Mouse (Mus musculus) neural tube, embryonic 11.5 days (tissue): Measurements from ENCODE around the gene Btnl6. TPM values are rescaled to one million over a fixed set of nuclear protein-coding genes. Genes with fewer than 3 reads are reported as not detected.
"Not testable (repeated sequence)": the region's sequence is repeated elsewhere in the genome, so short reads cannot be mapped to it uniquely, and the experiment has no call there.

Experiments
- ATAC-seq: fragments of 200-750 bp; cut with Nextera tagmentation; 2 replicates; pipeline ENCODE4 v1.8.0; 2017; ENCODE audit warnings: moderate number of reproducible peaks, mild to moderate bottlenecking, moderate TSS enrichment, moderate library complexity; ENCODE audit not compliant: insufficient read depth, low FRiP score, low TSS enrichment
- DNase-seq: peaks from one replicate; pipeline ENCODE4 v3.0.0-alpha.2; 2015; ENCODE audit warnings: low spot score
- H3K27ac ChIP-seq: fragments of 300-500 bp; sonication (generic); 2 replicates; pipeline ENCODE4 v1.5.1; 2014; ENCODE audit warnings: low read depth, mild to moderate bottlenecking, low read length
- H3K27me3 ChIP-seq: fragments of 300-500 bp; sonication (generic); 2 replicates; pipeline ENCODE4 v1.6.1; 2014; ENCODE audit warnings: mild to moderate bottlenecking, low read length, mixed read lengths; ENCODE audit not compliant: control insufficient read depth, insufficient read depth
- H3K36me3 ChIP-seq: fragments of 300-500 bp; sonication (generic); 2 replicates; pipeline ENCODE4 v1.6.1; 2014; ENCODE audit warnings: mild to moderate bottlenecking, low read length, moderate library complexity, mixed read lengths; ENCODE audit not compliant: control insufficient read depth, insufficient read depth
- H3K4me1 ChIP-seq: fragments of 300-500 bp; sonication (generic); 2 replicates; pipeline ENCODE4 v1.6.1; 2014; ENCODE audit warnings: low read length, mixed read lengths; ENCODE audit not compliant: control insufficient read depth, insufficient read depth
- H3K4me2 ChIP-seq: fragments of 300-500 bp; sonication (generic); 2 replicates; pipeline ENCODE4 v1.6.1; 2014; ENCODE audit warnings: low read depth, mild to moderate bottlenecking, moderate library complexity
- H3K4me3 ChIP-seq: fragments of 300-500 bp; sonication (generic); 2 replicates; pipeline ENCODE4 v1.5.1; 2014; ENCODE audit warnings: low read depth, low read length
- H3K9ac ChIP-seq: fragments of 300-500 bp; sonication (generic); 2 replicates; pipeline ENCODE4 v1.6.1; 2014; ENCODE audit warnings: mild to moderate bottlenecking, low read length
- H3K9me3 ChIP-seq: fragments of 300-500 bp; sonication (generic); 2 replicates; pipeline ENCODE4 v1.6.1; 2016; ENCODE audit warnings: low read length; ENCODE audit not compliant: control insufficient read depth
- WGBS: fragments of 180-500 bp; shearing (Covaris S2); extraction: QIAGEN DNeasy Blood & Tissue Kit; methylation state at CpG from one replicate; pipeline ENCODE4 v1.1.7; 2014; 5-methylcytosine and 5-hydroxymethylcytosine counted together
- polyA plus RNA-seq: library from polyadenylated mRNA; unstranded; fragments of >200 nt; fragmentation: Nextera tagmentation; extraction: Ambion mirVana; gene quantifications from 2 replicates; pipeline ENCODE4 v1.2.1, GENCODE M21; 2014

Gene Btnl6
- polyA plus RNA-seq, 1 experiment from 2014 or later = not detected

GRCm38 (mm10) chr17:34519001-34519400 is 1.8 kb upstream of the Btnl6 start:
- H3K9me3 ChIP-seq = no peaks in the 10 kb centered on the region
- WGBS = 79% methylated on average over 1 of the region's 1 CpGs
- H3K4me3 ChIP-seq = no peak overlapping the region
- no peak overlapping the region for H3K9ac ChIP-seq
- H3K27ac ChIP-seq = no peak overlapping the region
- no peak overlapping the region for H3K4me2 ChIP-seq
- no peaks in the 10 kb centered on the region for H3K27me3 ChIP-seq
- DNase-seq = no peak
- H3K4me1 ChIP-seq = no peaks in the 10 kb centered on the region
- ATAC-seq = no peak
- no peaks in the 10 kb centered on the region for H3K36me3 ChIP-seq

GRCm38 (mm10) chr17:34518571-34518970 is 1.4 kb upstream of the Btnl6 start:
- not testable (repeated sequence) for H3K27ac ChIP-seq, H3K9me3 ChIP-seq, DNase-seq, H3K4me2 ChIP-seq, H3K36me3 ChIP-seq, H3K27me3 ChIP-seq, H3K4me3 ChIP-seq, H3K4me1 ChIP-seq, ATAC-seq, H3K9ac ChIP-seq
- WGBS = 73% methylated on average over 3 of the region's 3 CpGs

- 96% methylated on average over 4 of the region's 4 CpGs for WGBS
- H3K4me2 ChIP-seq = no peak overlapping the region
- H3K9me3 ChIP-seq = no peaks in the 10 kb centered on the region
- no peak overlapping the region for H3K4me3 ChIP-seq
- H3K4me1 ChIP-seq = no peaks in the 10 kb centered on the region
- no peak for ATAC-seq
- H3K27ac ChIP-seq = no peak overlapping the region
- no peaks in the 10 kb centered on the region for H3K36me3 ChIP-seq
- H3K27me3 ChIP-seq = no peaks in the 10 kb centered on the region
- DNase-seq = no peak
- H3K9ac ChIP-seq = no peak overlapping the region
Observed at GRCm38 (mm10) chr17:34517795-34518194, 643 bp upstream of the Btnl6 start.

GRCm38 (mm10) chr17:34516514-34516913 is 638 bp downstream of the Btnl6 start:
- Histone ChIP-seq H3K27ac (no peak overlapping the region), H3K9me3 (no peaks in the 10 kb centered on the region), H3K27me3 (no peaks in the 10 kb centered on the region), H3K4me2 (no peak overlapping the region), H3K4me1 (no peaks in the 10 kb centered on the region), H3K4me3 (no peak overlapping the region), H3K36me3 (no peaks in the 10 kb centered on the region), H3K9ac (no peak overlapping the region)
- DNase-seq (no peak), ATAC-seq (no peak)
- WGBS = 77% methylated on average over 2 of the region's 2 CpGs

- not testable (repeated sequence) for ATAC-seq, DNase-seq
- 77% methylated on average over 1 of the region's 1 CpGs for WGBS
Observed at GRCm38 (mm10) chr17:34511723-34512122, 5.4 kb downstream of the Btnl6 start.

GRCm38 (mm10) chr17:34507591-34507990 is 9.6 kb downstream of the Btnl6 start:
- Histone ChIP-seq H3K4me1 (no peaks in the 10 kb centered on the region), H3K27me3 (no peaks in the 10 kb centered on the region), H3K9ac (no peak overlapping the region), H3K4me3 (no peak overlapping the region), H3K9me3 (no peaks in the 10 kb centered on the region), H3K27ac (no peak overlapping the region), H3K4me2 (no peak overlapping the region), H3K36me3 (no peaks in the 10 kb centered on the region)
- ATAC-seq (no peak), DNase-seq (no peak)

More at GRCm38 (mm10) chr17:34511723-34512122, 5.4 kb downstream of the Btnl6 start:
- not testable (repeated sequence) for H3K27ac ChIP-seq, H3K9me3 ChIP-seq, H3K4me2 ChIP-seq, H3K36me3 ChIP-seq, H3K9ac ChIP-seq, H3K4me1 ChIP-seq, H3K4me3 ChIP-seq, H3K27me3 ChIP-seq

GRCm38 (mm10) chr17:34497726-34498125 is 19.4 kb downstream of the Btnl6 start:
- ATAC-seq, H3K4me1 ChIP-seq, H3K9ac ChIP-seq, H3K27ac ChIP-seq, H3K9me3 ChIP-seq, H3K4me2 ChIP-seq, H3K27me3 ChIP-seq, H3K4me3 ChIP-seq, H3K36me3 ChIP-seq, DNase-seq: not testable (repeated sequence)
- WGBS = 76% methylated on average over 2 of the region's 4 CpGs

GRCm38 (mm10) chr17:34497319-34497718 is 19.8 kb downstream of the Btnl6 start:
- not testable (repeated sequence) for DNase-seq, H3K36me3 ChIP-seq, H3K9me3 ChIP-seq, H3K4me1 ChIP-seq, H3K27me3 ChIP-seq, ATAC-seq, H3K27ac ChIP-seq, H3K4me2 ChIP-seq, H3K4me3 ChIP-seq, H3K9ac ChIP-seq
- WGBS = 85% methylated on average over 3 of the region's 3 CpGs

GRCm38 (mm10) chr17:34496539-34496938 is 20.6 kb downstream of the Btnl6 start:
- H3K4me2 ChIP-seq = no peak overlapping the region
- DNase-seq (no peak), ATAC-seq (no peak)
- no peak overlapping the region for H3K9ac ChIP-seq
- no peaks in the 10 kb centered on the region for H3K4me1 ChIP-seq
- H3K27me3 ChIP-seq = no peaks in the 10 kb centered on the region
- no peaks in the 10 kb centered on the region for H3K9me3 ChIP-seq
- no peaks in the 10 kb centered on the region for H3K36me3 ChIP-seq
- 60% methylated on average over 2 of the region's 2 CpGs for whole genome bisulfite sequencing
- H3K27ac ChIP-seq = no peak overlapping the region
- no peak overlapping the region for H3K4me3 ChIP-seq
